Mouse (Mus musculus) stomach, postnatal 0 days (tissue): ENCODE results near the gene Vmn1r101.
"Not testable (repeated sequence)": the region's sequence is repeated elsewhere in the genome, so short reads cannot be mapped to it uniquely, and the experiment has no call there.

Experiments
- CTCF ChIP-seq: IDR thresholded peaks from 2 replicates; pipeline ENCODE4 v1.5.1; 2016; ENCODE audit warnings: antibody characterized with exemption, low read depth, mild to moderate bottlenecking, moderate library complexity
- EP300 ChIP-seq: optimal IDR thresholded peaks from 2 replicates; pipeline ENCODE3; 2016; ENCODE audit warnings: antibody characterized with exemption

DNA sequence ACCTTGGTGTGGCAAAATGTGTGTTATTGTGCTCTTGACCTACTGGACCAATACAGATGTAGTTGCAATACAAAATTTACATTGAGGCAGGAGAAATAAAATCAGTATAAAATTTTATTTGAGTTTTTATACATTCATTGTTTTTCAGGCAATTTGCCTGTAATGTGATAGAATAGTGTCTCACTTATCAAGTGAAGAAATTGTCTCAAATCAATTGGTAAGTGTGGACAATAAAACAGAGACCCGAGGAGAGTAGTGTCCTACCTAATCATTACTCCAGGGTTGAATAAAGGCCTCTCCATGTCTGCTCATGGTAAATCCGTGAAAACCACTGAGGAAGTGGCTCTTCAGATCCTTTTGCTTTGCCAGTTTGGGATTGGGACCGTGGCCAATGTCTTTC is 24.8 kb downstream of the Vmn1r101 start, which contains the start of gene Vmn1r100:
- not testable (repeated sequence) for TF ChIP-seq CTCF, EP300
